Mouse (Mus musculus): ENCODE measurements around the gene Polr3h.

The Polr3h gene

GRCm38 (mm10) chr15:81860471-81861135 lies 65.4 kb downstream of the Polr3h start:
- DNase-seq: no peak

- DNase-seq: peak; percentile 94
Measured at GRCm38 (mm10) chr15:81859330-81860255, 66.4 kb downstream of the Polr3h start.

- DNase-seq: peak; percentile 72
Measured at GRCm38 (mm10) chr15:81858517-81859329, 67.3 kb downstream of the Polr3h start, which contains the start of gene Tob2. TSS of gene Tob2 (minus strand) at chr15:81858796.

GRCm38 (mm10) chr15:81858138-81858516 lies 67.9 kb downstream of the Polr3h start:
- peak; percentile 93 for DNase-seq

- DNase-seq: no peak
Measured at GRCm38 (mm10) chr15:81857724-81858116, 68.3 kb downstream of the Polr3h start.

GRCm38 (mm10) chr15:81856938-81857723 lies 68.9 kb downstream of the Polr3h start:
- DNase-seq: no peak

- peak; percentile 94 for DNase-seq
Measured at GRCm38 (mm10) chr15:81856030-81856790, 69.8 kb downstream of the Polr3h start.

GRCm38 (mm10) chr15:81853081-81853480 lies 73.0 kb downstream of the Polr3h start:
- DNase-seq: no peak

- no peak for DNase-seq
Measured at GRCm38 (mm10) chr15:81852411-81853000, 73.5 kb downstream of the Polr3h start.

- no peak for DNase-seq
Measured at GRCm38 (mm10) chr15:81851375-81851774, 74.7 kb downstream of the Polr3h start.

GRCm38 (mm10) chr15:81850718-81851117 lies 75.3 kb downstream of the Polr3h start:
- no peak for DNase-seq

GRCm38 (mm10) chr15:81849104-81849503 lies 76.9 kb downstream of the Polr3h start:
- no peak for DNase-seq

GRCm38 (mm10) chr15:81848301-81848700 lies 77.7 kb downstream of the Polr3h start:
- DNase-seq: no peak

GRCm38 (mm10) chr15:81847861-81848260 lies 78.2 kb downstream of the Polr3h start:
- DNase-seq: no peak

- DNase-seq: no peak
Measured at GRCm38 (mm10) chr15:81847161-81847560, 78.9 kb downstream of the Polr3h start.

GRCm38 (mm10) chr15:81846755-81847154 lies 79.3 kb downstream of the Polr3h start:
- no peak for DNase-seq

GRCm38 (mm10) chr15:81845724-81846123 lies 80.3 kb downstream of the Polr3h start:
- DNase-seq: no peak

- no peak for DNase-seq
Measured at GRCm38 (mm10) chr15:81845033-81845625, 80.9 kb downstream of the Polr3h start.

- DNase-seq: no peak
Measured at GRCm38 (mm10) chr15:81842275-81842674, 83.8 kb downstream of the Polr3h start.

- no peak for DNase-seq
Measured at GRCm38 (mm10) chr15:81840306-81840705, 85.7 kb downstream of the Polr3h start.

GRCm38 (mm10) chr15:81839634-81840033 lies 86.4 kb downstream of the Polr3h start:
- DNase-seq: peak; percentile 82
